Mouse (Mus musculus) lung, adult 2 months (tissue): ENCODE measurements around the gene Tec.

Experiments
- CTCF ChIP-seq: fragments of 200-500 bp; IDR thresholded peaks from 2 replicates; pipeline ENCODE4 v1.5.1; 2011; ENCODE audit warnings: mild to moderate bottlenecking, low read length, control low read depth; ENCODE audit not compliant: insufficient read depth
- POLR2A ChIP-seq: fragments of 200-500 bp; IDR thresholded peaks from 2 replicates; pipeline ENCODE4 v1.6.1; 2011; ENCODE audit warnings: low read depth, mild to moderate bottlenecking, control low read depth, low read length, borderline replicate concordance; ENCODE audit errors: extremely low read depth

DNA sequence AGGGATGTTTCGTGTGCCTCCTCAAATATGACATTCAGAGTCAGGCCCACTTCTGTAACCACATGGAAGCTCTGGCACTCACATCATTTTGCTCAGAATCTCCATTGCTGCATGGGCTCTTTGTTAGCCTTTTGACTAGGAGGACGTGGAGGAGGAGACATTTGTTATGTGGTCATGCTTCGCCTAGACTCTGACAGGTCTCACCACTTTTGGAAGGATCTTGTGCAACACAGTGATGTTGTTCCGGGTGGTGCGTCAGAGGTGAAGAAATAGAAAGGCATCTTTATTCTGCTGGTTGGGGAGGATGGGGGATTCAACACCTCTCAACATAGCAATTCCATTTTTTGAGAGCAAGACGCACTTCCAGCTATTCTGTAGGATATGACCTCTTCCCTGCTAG lies 39.1 kb upstream of the Tec start:
- no peak for TF ChIP-seq CTCF
- TF ChIP-seq POLR2A = no peak
